Mouse (Mus musculus) right cerebral cortex, adult 18-20 months (tissue): ENCODE measurements around the gene Cdh5.
A peak's percentile ranks its signal among the peaks of the same experiment; 100 is the strongest.
"Not testable (repeated sequence)": the region's sequence is repeated elsewhere in the genome, so short reads cannot be mapped to it uniquely, and the experiment has no call there.

Experiments
- DNase-seq: peaks from one replicate; pipeline ENCODE4 v3.0.0; 2022; ENCODE audit warnings: mixed read lengths

Cdh5 gene

GRCm38 (mm10) chr8:104093336-104093735 is 8.1 kb upstream of the Cdh5 start:
- DNase-seq, result no peak

GRCm38 (mm10) chr8:104095595-104095994 is 5.8 kb upstream of the Cdh5 start:
- DNase-seq, result no peak

- no peak for DNase-seq
Observed at GRCm38 (mm10) chr8:104096644-104097043, 4.8 kb upstream of the Cdh5 start.

- no peak for DNase-seq
Observed at GRCm38 (mm10) chr8:104098671-104099346, 2.6 kb upstream of the Cdh5 start.

GRCm38 (mm10) chr8:104099347-104100099 is 1.9 kb upstream of the Cdh5 start:
- no peak for DNase-seq

- not testable (repeated sequence) for DNase-seq
Observed at GRCm38 (mm10) chr8:104100724-104101123, 701 bp upstream of the Cdh5 start.

GRCm38 (mm10) chr8:104103462-104103861 is 2.0 kb downstream of the Cdh5 start:
- no peak for DNase-seq

- DNase-seq, result no peak
Observed at GRCm38 (mm10) chr8:104105768-104106167, 4.3 kb downstream of the Cdh5 start.

GRCm38 (mm10) chr8:104106276-104106946 is 5.0 kb downstream of the Cdh5 start:
- no peak for DNase-seq

- DNase-seq, result no peak
Observed at GRCm38 (mm10) chr8:104107111-104107510, 5.7 kb downstream of the Cdh5 start.

GRCm38 (mm10) chr8:104108048-104108447 is 6.6 kb downstream of the Cdh5 start:
- no peak for DNase-seq

GRCm38 (mm10) chr8:104110498-104111134 is 9.2 kb downstream of the Cdh5 start:
- DNase-seq, result no peak

GRCm38 (mm10) chr8:104121640-104122416 is 20.4 kb downstream of the Cdh5 start:
- no peak for DNase-seq

- DNase-seq, result no peak
Observed at GRCm38 (mm10) chr8:104123080-104123657, 21.7 kb downstream of the Cdh5 start.

GRCm38 (mm10) chr8:104124534-104124933 is 23.1 kb downstream of the Cdh5 start:
- DNase-seq, result no peak

GRCm38 (mm10) chr8:104127160-104127883 is 25.9 kb downstream of the Cdh5 start:
- peak; percentile 71 for DNase-seq

GRCm38 (mm10) chr8:104130916-104131315 is 29.5 kb downstream of the Cdh5 start:
- no peak for DNase-seq

GRCm38 (mm10) chr8:104131414-104131975 is 30.1 kb downstream of the Cdh5 start:
- DNase-seq, result no peak

- DNase-seq, result no peak
Observed at GRCm38 (mm10) chr8:104134521-104134920, 33.1 kb downstream of the Cdh5 start.

- DNase-seq, result no peak
Observed at GRCm38 (mm10) chr8:104136277-104136676, 34.9 kb downstream of the Cdh5 start.

- no peak for DNase-seq
Observed at GRCm38 (mm10) chr8:104137636-104138035, 36.2 kb downstream of the Cdh5 start.
